In the genomic region with DNA sequence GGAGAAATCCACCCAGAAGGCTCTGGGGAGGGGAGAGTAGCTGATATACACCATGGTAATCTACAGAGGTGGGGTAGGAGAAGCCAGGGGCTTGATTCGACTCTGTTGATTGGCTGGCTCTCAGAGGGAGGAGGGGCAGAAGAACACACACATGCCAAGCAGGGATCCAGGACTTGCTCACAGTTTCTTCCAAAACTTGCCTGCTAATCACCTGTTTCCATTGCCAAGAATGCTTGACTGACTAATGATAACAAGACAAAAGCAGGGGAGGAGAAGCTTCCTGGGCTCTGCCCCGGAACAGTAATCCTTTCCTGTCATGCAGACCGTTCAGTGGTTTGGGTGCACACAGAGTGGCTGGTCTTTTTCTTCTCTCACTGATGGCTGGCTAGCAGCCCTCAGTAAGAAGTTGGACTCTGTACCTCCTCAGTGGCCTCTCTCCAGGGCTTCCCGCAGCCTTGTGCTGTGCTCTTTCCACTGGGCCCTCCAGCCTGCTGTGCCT, we compare ENCODE assay signal across 9 mouse cellular contexts.
DNase-seq lines count a peak whose midpoint lies in the region; ATAC-seq lines count a peak whose summit lies in the region.
"Had no signal": no experiment of that assay in that cellular context is flagged by ENCODE, and none has a peak within 500 bp of the region (broad histone marks: within the 10 kb centered on the region; RNA-seq: fewer than 3 reads in every experiment).

No protein-coding gene starts in this region.

- 0 out of 2 replicates have a peak overlapping the region, but pooled peaks have one; percentile 14 for H3K27ac ChIP-seq in forebrain, embryonic 13.5 days
- no peak overlapping the region for H3K27ac ChIP-seq in forebrain, embryonic 11.5 days (ENCODE audit: low read depth, low read length)
- H3K27ac ChIP-seq in limb, embryonic 15.5 days: no peak overlapping the region
- H3K27ac ChIP-seq: limb, embryonic 13.5 days had no signal

- no peak for DNase-seq in forebrain, embryonic 11.5 days (ENCODE audit: low spot score)
- DNase-seq in fibroblast of lung, adult 2 months (ENCODE audit: low read depth): peak; percentile 39
- DNase-seq in heart, postnatal 4 days: peak; percentile 52
- DNase-seq in left cerebral cortex, adult 11 months (ENCODE audit: low spot score): no peak
- DNase-seq in urinary bladder, adult 2 months (ENCODE audit: low spot score): no peak

- no peaks in the 10 kb centered on the region for H3K27me3 ChIP-seq in forebrain, embryonic 13.5 days
- H3K27me3 ChIP-seq in forebrain, embryonic 11.5 days (ENCODE audit: control insufficient read depth, insufficient read depth, low read length): no peaks in the 10 kb centered on the region
- no peaks in the 10 kb centered on the region for H3K27me3 ChIP-seq in limb, embryonic 15.5 days
- H3K27me3 ChIP-seq: limb, embryonic 13.5 days had no signal

- H3K9me3 ChIP-seq in forebrain, embryonic 13.5 days (replicated peaks): no peaks in the 10 kb centered on the region
- no peaks in the 10 kb centered on the region for H3K9me3 ChIP-seq in forebrain, embryonic 11.5 days (ENCODE audit: control insufficient read depth, low read length)
- H3K9me3 ChIP-seq in limb, embryonic 15.5 days: no peaks in the 10 kb centered on the region
- H3K9me3 ChIP-seq: limb, embryonic 13.5 days had no signal

- H3K4me2 ChIP-seq in forebrain, embryonic 13.5 days: no peak overlapping the region
- H3K4me2 ChIP-seq in forebrain, embryonic 11.5 days (ENCODE audit: low read depth, low read length, severe bottlenecking): no peak overlapping the region
- no peak overlapping the region for H3K4me2 ChIP-seq in limb, embryonic 15.5 days
- H3K4me2 ChIP-seq: limb, embryonic 13.5 days had no signal

- ATAC-seq in forebrain, embryonic 13.5 days: peak; percentile 83
- ATAC-seq in forebrain, embryonic 11.5 days (replicated peaks; ENCODE audit: low FRiP score): no peak
- ATAC-seq in limb, embryonic 15.5 days (ENCODE audit: insufficient number of reproducible peaks, low FRiP score, low TSS enrichment, low read depth): peak; percentile 44; the same call in 1 of the 2 replicates
- no peak for ATAC-seq in inflammation-experienced regulatory T-cells, adult 6 months

- H3K9ac ChIP-seq in forebrain, embryonic 13.5 days: no peak overlapping the region
- H3K9ac ChIP-seq in forebrain, embryonic 11.5 days (ENCODE audit: low read length): no peak overlapping the region
- H3K9ac ChIP-seq in limb, embryonic 15.5 days: no peak overlapping the region
- H3K9ac ChIP-seq: limb, embryonic 13.5 days had no signal

- peaks cover 11% of the 10 kb centered on the region for H3K4me1 ChIP-seq in forebrain, embryonic 13.5 days
- no peaks in the 10 kb centered on the region for H3K4me1 ChIP-seq in forebrain, embryonic 11.5 days (replicated peaks; ENCODE audit: control insufficient read depth, insufficient read depth, low read length)
- H3K4me1 ChIP-seq in limb, embryonic 15.5 days: peaks cover 11% of the 10 kb centered on the region

- WGBS in forebrain, embryonic 13.5 days: 19% methylated on average over 4 of the region's 4 CpGs
- 29% methylated on average over 4 of the region's 4 CpGs for WGBS in forebrain, embryonic 11.5 days
- 29% methylated on average over 4 of the region's 4 CpGs for WGBS in limb, embryonic 15.5 days

- H3K4me3 ChIP-seq in forebrain, embryonic 13.5 days: no peak overlapping the region
- H3K4me3 ChIP-seq in forebrain, embryonic 11.5 days (ENCODE audit: low read depth, low read length): no peak overlapping the region
- no peak overlapping the region for H3K4me3 ChIP-seq in limb, embryonic 15.5 days
- H3K4me3 ChIP-seq: limb, embryonic 13.5 days had no signal

- H3K36me3 ChIP-seq in forebrain, embryonic 13.5 days (ENCODE audit: poor library complexity, severe bottlenecking): no peaks in the 10 kb centered on the region
- H3K36me3 ChIP-seq in forebrain, embryonic 11.5 days (ENCODE audit: control insufficient read depth, insufficient read depth, low read length): no peaks in the 10 kb centered on the region
- H3K36me3 ChIP-seq in limb, embryonic 15.5 days: no peaks in the 10 kb centered on the region
- H3K36me3 ChIP-seq: limb, embryonic 13.5 days had no signal

Comparison
In these comparisons a context has a peak if more than half of its experiments do, and no peak if none do; other contexts are left out.
1. ATAC-seq: peak in forebrain, embryonic 13.5 days (single experiment) and limb, embryonic 15.5 days (single experiment); none in forebrain, embryonic 11.5 days (single experiment) and inflammation-experienced regulatory T-cells, adult 6 months (single experiment).
2. DNase-seq: peak in fibroblast of lung, adult 2 months (single experiment) and heart, postnatal 4 days (single experiment); none in forebrain, embryonic 11.5 days (single experiment), left cerebral cortex, adult 11 months (single experiment) and urinary bladder, adult 2 months (single experiment).